Mouse (Mus musculus): ENCODE results near the gene Ibtk. TPM values are rescaled to one million over a fixed set of nuclear protein-coding genes. Genes with fewer than 3 reads are reported as not detected.

Gene Ibtk
- polyA plus RNA-seq, 1 experiment from 2014 or later, result 27.3 TPM

DNA sequence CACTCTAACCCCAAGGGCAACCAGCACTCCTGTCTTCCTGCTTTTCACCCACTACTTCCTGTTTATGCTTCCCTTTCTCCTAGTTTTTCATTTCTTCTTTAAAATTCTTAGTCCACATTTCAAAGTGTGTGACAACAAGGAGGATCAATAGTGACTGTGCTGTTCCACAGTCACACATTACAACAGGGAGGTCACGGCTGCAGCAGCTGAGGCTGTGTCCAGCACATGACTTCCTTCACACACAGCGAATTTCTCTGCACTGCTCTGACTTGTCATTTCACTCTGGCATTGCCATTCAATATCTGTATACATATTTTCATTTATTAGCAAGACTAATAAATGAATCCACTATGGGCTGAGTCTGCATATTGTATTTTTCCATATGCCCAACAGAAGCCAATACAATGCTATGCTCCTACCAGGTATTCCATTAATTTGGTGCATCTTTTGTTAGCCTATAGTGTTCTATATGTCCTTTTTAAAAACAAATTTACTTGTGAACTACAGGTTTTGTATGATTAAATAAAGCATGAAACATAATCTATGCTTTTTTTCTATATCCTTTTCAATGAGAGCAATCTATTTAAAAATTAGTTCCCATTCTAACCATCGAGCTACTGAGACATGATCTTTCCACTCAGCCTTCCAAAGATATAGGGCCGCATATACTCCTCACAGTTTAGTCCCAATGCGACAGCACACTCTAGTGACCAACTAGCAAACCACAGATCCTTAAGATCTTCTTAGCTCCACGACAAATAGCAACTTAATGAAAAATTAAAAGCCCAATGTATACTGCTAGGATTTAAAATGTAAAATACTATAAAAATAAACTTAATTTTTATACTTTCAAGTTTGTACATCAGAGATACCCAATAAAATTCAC lies 55.7 kb downstream of the Ibtk start:
- ATAC-seq, result no peak

DNA sequence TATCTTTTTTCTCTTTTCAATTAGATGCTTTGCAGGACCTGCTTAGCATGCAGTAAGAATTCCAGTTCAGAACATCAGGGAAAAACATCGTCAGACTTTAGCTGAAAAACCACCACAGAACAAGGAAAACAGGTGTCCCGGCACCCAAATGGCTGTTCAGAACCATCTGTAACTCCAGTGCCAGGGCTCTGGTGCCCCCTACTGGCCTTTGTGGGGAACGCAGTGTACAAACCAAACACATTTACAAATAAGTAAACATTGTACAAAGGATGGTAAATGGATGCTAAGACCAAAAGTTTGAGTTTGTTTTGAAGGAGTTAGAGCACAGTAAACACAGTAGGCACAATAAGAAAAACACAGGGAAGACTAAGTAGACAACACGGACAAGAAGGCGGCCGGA lies 64.1 kb downstream of the Ibtk start:
- WGBS (ENCODE audit: insufficient replicate concordance), result 82% methylated on average over 6 of the region's 6 CpGs
- H3K4me3 ChIP-seq, result no peak overlapping the region
- H3K27ac ChIP-seq, result no peak overlapping the region
- peaks cover 47% of the 10 kb centered on the region for H3K36me3 ChIP-seq
- ATAC-seq, result no peak
- no peaks in the 10 kb centered on the region for H3K9me3 ChIP-seq (replicated peaks)
- H3K9ac ChIP-seq, result no peak overlapping the region
- no peaks in the 10 kb centered on the region for H3K4me1 ChIP-seq
- no peaks in the 10 kb centered on the region for H3K27me3 ChIP-seq (replicated peaks)
- H3K4me2 ChIP-seq, result no peak overlapping the region

More for the DNA sequence above, 55.7 kb downstream of the Ibtk start:
- H3K4me1 ChIP-seq, result no peaks in the 10 kb centered on the region
- H3K27ac ChIP-seq, result no peak overlapping the region
- H3K9me3 ChIP-seq (replicated peaks), result no peaks in the 10 kb centered on the region
- H3K9ac ChIP-seq, result no peak overlapping the region
- peaks cover 67% of the 10 kb centered on the region for H3K36me3 ChIP-seq
- H3K4me3 ChIP-seq, result no peak overlapping the region
- no peak overlapping the region for H3K4me2 ChIP-seq
- 66% methylated on average over 6 of the region's 6 CpGs for WGBS (ENCODE audit: insufficient replicate concordance)
- H3K27me3 ChIP-seq (replicated peaks), result no peaks in the 10 kb centered on the region

DNA sequence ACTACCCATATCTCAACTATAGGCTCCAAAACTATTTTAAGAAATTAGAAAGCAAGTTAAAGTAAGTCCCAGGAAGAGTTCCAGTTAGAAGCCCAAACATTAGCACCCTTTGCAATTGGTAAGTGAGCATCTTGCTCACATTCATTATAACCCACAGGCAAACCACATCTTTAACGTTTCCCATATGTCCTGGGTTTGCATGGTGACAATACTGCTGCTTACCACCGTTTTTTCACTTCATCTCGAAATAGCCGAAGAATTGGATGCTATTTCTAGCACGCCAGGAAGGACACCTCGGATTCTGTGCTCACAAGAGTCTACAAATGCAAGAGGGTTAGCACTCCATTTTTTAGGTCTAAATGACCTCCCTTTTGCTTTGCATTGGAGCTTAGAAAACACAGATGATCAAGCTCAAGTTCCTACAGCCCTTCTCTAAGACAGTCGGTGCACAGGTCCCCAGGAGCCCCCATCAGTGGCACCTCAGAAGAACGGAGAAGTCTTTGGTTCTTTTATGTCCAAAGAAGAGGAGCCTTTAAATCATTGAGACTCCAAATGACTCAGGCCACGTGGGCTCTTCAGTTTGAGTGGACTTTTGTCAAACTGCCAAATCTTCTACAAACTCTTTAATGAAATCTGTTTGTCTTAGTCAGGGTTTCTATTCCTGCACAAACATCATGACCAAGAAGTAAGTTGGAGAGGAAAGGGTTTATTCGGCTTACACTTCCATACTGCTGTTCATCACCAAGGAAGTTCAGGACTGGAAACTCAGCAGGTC lies 73.8 kb downstream of the Ibtk start:
- Histone ChIP-seq H3K9me3 (replicated peaks) (no peaks in the 10 kb centered on the region), H3K9ac (no peak overlapping the region), H3K4me1 (no peaks in the 10 kb centered on the region), H3K4me3 (no peak overlapping the region), H3K36me3 (no peaks in the 10 kb centered on the region), H3K27me3 (replicated peaks) (no peaks in the 10 kb centered on the region), H3K27ac (no peak overlapping the region), H3K4me2 (no peak overlapping the region)
- 67% methylated on average over 10 of the region's 10 CpGs for WGBS (ENCODE audit: insufficient replicate concordance)
- ATAC-seq, result no peak

DNA sequence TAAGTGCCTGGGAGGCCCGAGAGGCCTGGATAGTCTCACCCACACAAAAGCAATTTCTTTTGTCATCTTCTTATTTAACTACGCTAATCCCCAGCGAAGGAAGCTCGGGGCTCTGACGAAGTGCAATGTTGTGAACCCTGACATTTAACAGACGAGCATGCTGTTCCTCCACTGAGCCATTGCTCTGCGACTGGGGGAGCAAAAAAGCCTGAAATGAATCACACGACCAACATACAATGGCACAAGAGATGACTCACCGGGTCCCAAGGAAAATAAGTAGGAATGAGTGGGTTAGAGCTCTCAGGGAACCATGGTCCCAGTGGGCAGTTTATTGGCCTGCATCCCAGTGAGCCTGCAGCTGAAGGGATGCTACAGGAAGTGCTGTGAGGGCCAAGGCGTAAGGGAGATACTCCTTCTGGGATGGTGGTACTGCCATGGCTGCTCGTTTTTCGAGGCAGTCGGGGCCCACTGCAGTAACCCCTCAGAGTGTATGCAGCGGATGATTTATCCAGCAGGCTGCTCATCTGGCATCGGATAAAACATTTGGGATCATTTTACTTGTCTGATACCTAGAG lies 75.1 kb downstream of the Ibtk start:
- 62% methylated on average over 15 of the region's 15 CpGs for WGBS (ENCODE audit: insufficient replicate concordance)
- no peak overlapping the region for H3K9ac ChIP-seq
- no peaks in the 10 kb centered on the region for H3K4me1 ChIP-seq
- no peak overlapping the region for H3K4me2 ChIP-seq
- no peak overlapping the region for H3K4me3 ChIP-seq
- H3K9me3 ChIP-seq (replicated peaks), result no peaks in the 10 kb centered on the region
- H3K27ac ChIP-seq, result no peak overlapping the region
- H3K36me3 ChIP-seq, result no peaks in the 10 kb centered on the region
- no peaks in the 10 kb centered on the region for H3K27me3 ChIP-seq (replicated peaks)
- ATAC-seq, result no peak

- Histone ChIP-seq H3K9ac (no peak overlapping the region), H3K27ac (no peak overlapping the region), H3K4me2 (no peak overlapping the region), H3K27me3 (replicated peaks) (no peaks in the 10 kb centered on the region), H3K4me1 (no peaks in the 10 kb centered on the region), H3K4me3 (no peak overlapping the region), H3K36me3 (no peaks in the 10 kb centered on the region), H3K9me3 (replicated peaks) (no peaks in the 10 kb centered on the region)
- ATAC-seq, result no peak
- WGBS (ENCODE audit: insufficient replicate concordance), result 70% methylated on average over 6 of the region's 6 CpGs
Observed at GRCm38 (mm10) chr9:85671582-85672331, 77.4 kb downstream of the Ibtk start.

DNA sequence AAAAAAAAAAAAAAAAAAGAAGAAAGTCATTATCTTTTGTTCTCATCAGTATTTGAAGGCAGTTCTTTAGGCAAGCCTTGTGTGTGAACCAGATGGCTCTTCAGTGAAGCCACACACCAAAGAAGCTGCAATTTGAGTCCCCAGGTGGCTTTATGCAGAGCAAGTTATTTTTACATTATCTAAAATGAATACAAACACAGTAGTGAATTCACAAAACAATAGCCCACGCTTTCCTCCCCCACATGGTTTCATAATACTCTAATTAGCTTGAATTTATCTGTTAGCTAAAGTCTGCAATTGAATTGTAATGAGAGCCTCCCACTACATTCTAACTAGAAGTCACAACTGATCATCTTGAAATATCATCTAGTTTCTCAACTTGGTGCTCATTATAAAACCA lies 84.8 kb downstream of the Ibtk start:
- H3K4me3 ChIP-seq, result no peak overlapping the region
- no peak overlapping the region for H3K4me2 ChIP-seq
- H3K27ac ChIP-seq, result no peak overlapping the region
- ATAC-seq, result no peak
- H3K9me3 ChIP-seq (replicated peaks), result no peaks in the 10 kb centered on the region
- H3K27me3 ChIP-seq (replicated peaks), result no peaks in the 10 kb centered on the region
- no peaks in the 10 kb centered on the region for H3K4me1 ChIP-seq
- H3K9ac ChIP-seq, result no peak overlapping the region
- no peaks in the 10 kb centered on the region for H3K36me3 ChIP-seq
- WGBS (ENCODE audit: insufficient replicate concordance), result 60% methylated on average over 1 of the region's 1 CpGs

- H3K4me3 ChIP-seq, result no peak overlapping the region
- no peaks in the 10 kb centered on the region for H3K27me3 ChIP-seq (replicated peaks)
- H3K4me2 ChIP-seq, result no peak overlapping the region
- no peak overlapping the region for H3K9ac ChIP-seq
- no peak for ATAC-seq
- no peak overlapping the region for H3K27ac ChIP-seq
- WGBS (ENCODE audit: insufficient replicate concordance), result 67% methylated on average over 1 of the region's 1 CpGs
- no peaks in the 10 kb centered on the region for H3K4me1 ChIP-seq
- no peaks in the 10 kb centered on the region for H3K9me3 ChIP-seq (replicated peaks)
- no peaks in the 10 kb centered on the region for H3K36me3 ChIP-seq
Observed at GRCm38 (mm10) chr9:85663810-85664209, 85.3 kb downstream of the Ibtk start.

DNA sequence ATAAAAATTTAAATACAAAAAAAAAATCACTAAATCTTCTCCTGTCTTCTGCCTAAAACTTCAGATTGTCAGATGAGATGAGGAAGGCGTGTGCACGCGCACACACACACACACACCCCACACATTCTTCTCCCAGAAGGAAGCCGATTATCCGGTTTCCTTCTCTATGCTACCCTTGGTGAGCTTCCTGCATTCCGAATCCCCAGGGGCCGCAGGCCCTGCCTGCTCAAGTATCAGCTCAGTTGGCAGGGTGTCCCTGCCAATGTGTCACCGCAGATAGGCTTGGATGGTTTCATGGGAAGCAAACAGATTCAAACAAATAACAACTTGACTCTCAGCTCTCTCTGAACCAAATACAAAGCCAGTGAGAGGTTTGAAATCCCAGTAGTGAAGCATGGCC lies 86.0 kb downstream of the Ibtk start:
- Histone ChIP-seq H3K27me3 (replicated peaks) (no peaks in the 10 kb centered on the region), H3K36me3 (no peaks in the 10 kb centered on the region), H3K4me1 (no peaks in the 10 kb centered on the region), H3K4me2 (no peak overlapping the region), H3K9me3 (replicated peaks) (no peaks in the 10 kb centered on the region), H3K4me3 (no peak overlapping the region), H3K9ac (no peak overlapping the region), H3K27ac (no peak overlapping the region)
- WGBS (ENCODE audit: insufficient replicate concordance), result 32% methylated on average over 8 of the region's 8 CpGs
- no peak for ATAC-seq

GRCm38 (mm10) chr9:85653401-85653800 lies 95.7 kb downstream of the Ibtk start:
- Histone ChIP-seq H3K4me2 (no peak overlapping the region), H3K4me1 (no peaks in the 10 kb centered on the region), H3K9me3 (replicated peaks) (no peaks in the 10 kb centered on the region), H3K27me3 (replicated peaks) (no peaks in the 10 kb centered on the region), H3K4me3 (no peak overlapping the region), H3K9ac (no peak overlapping the region), H3K36me3 (no peaks in the 10 kb centered on the region), H3K27ac (no peak overlapping the region)
- no peak for ATAC-seq
- 68% methylated on average over 4 of the region's 4 CpGs for WGBS (ENCODE audit: insufficient replicate concordance)

DNA sequence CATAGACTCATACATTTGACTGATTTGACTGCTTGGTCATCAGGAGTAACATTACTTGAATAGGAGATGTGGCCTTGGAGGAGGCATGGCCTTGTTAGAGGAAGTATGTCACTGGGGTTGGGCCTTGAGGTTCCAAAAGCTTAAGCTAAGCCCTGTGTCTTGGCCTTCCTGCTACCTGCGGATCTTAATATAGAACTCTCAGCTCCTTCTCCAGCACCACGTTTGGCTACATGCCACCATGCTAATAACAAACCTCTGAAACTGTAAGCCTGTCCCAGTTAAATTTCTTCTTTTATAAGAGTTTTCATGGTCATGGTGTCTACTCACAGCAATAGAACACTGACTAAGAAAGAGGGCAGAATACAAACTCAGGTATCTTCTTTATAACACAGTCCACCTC lies 110.9 kb downstream of the Ibtk start:
- no peaks in the 10 kb centered on the region for H3K9me3 ChIP-seq (replicated peaks)
- 63% methylated on average over 2 of the region's 2 CpGs for WGBS (ENCODE audit: insufficient replicate concordance)
- no peak overlapping the region for H3K27ac ChIP-seq
- no peaks in the 10 kb centered on the region for H3K27me3 ChIP-seq (replicated peaks)
- no peak overlapping the region for H3K4me3 ChIP-seq
- ATAC-seq, result no peak
- no peak overlapping the region for H3K4me2 ChIP-seq
- H3K36me3 ChIP-seq, result no peaks in the 10 kb centered on the region
- no peak overlapping the region for H3K9ac ChIP-seq
- no peaks in the 10 kb centered on the region for H3K4me1 ChIP-seq
